Mouse (Mus musculus): ENCODE results near the gene Trim50.
A peak's percentile ranks its signal among the peaks of the same experiment; 100 is the strongest.
"Not testable (repeated sequence)": the region's sequence is repeated elsewhere in the genome, so short reads cannot be mapped to it uniquely, and the experiment has no call there.

Gene Trim50

DNA sequence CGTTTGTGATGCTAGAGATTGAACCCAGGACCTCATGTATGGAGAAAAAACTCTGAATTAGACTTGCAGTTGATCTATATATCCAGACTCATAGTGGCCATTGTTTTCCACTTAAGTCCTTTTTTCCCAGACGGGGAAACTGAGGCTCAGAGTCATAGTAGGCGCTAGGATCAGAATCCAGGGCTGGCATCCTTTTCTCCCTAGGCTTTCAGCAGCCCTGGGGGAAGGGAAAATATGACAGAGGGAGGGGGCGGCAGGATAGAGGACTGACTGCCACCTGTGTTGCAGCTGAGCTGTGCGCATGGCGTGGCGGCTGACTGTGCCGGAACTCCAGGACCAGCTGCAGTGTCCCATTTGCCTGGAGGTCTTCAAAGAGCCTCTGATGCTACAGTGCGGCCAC is at the start of gene Trim50:
Trim50 (plus strand) TSS at position 301 of the 400 bp plus-strand sequence.
- DNase-seq (ENCODE audit: low read depth, low spot score): no peak

DNA sequence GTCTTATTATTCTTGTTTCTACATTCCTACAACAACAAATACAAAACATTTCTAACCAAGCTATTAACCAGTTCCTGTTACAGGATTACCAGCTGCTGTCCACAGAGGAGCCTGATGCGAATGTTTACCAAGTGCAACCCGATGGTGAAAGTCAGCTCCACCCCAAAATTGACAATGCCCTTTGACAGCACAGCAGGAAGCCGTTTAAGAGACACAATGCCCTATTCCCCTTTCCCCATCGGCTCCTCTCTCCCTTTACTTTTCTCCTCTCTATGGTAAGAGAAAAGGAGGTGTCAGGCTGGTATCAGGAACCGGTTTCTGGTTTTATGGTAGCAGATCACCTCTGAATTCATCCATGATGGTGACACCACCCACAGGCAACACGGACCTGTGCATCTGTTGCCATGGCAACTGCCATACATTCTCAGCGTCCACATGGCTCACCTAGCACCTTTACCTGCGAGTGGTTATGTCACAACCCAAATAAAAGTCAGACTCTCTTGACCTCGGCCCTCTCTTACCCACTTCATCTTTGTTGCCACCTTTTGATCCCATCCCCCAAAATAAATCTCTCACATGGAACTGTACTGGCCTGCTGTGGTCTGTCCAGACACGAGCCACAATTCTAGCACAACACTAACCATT is 46.7 kb upstream of the Trim50 start:
- DNase-seq (ENCODE audit: low read depth, low spot score): no peak

DNA sequence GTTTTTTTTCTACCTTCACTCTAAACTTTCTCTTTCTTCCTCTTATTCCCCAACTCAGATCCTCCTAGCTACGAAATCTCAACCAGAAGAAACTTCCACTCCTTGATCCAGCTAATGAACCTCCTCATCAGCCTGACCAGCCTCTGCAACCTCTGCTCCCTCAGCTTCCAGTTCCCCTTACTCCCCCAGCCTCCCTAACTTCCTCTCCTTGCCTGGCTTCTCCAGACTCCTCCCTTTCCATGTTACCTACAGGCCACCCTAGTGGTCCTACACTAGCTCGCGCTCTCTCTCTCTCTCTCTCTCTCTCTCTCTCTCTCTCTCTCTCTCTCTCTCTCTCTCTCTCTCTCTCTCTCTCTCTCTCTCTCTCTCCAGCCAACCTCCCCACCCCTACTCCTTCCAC is 36.9 kb upstream of the Trim50 start:
- DNase-seq (ENCODE audit: low read depth, low spot score): no peak

DNA sequence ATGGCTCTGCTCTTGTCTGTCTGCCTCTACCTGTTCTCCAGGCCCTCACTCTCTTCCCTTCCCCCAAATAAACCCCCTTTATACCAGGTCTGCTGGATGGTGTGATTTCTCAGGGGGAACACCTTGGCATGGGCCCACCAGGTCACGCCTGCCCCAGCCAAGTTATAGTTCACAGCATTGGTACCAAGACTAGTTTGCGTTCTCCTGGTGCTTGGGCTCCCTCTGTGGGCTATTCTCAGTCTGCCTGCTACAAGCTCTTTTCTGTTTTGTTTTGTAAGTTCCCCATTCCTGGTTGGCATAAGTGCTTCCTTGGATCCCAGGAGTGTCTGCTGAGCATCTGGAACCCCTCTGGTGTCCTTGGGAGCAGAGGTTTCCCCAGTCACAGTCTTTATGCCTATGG is 33.2 kb upstream of the Trim50 start:
- DNase-seq (ENCODE audit: low read depth, low spot score): peak; percentile 4

DNA sequence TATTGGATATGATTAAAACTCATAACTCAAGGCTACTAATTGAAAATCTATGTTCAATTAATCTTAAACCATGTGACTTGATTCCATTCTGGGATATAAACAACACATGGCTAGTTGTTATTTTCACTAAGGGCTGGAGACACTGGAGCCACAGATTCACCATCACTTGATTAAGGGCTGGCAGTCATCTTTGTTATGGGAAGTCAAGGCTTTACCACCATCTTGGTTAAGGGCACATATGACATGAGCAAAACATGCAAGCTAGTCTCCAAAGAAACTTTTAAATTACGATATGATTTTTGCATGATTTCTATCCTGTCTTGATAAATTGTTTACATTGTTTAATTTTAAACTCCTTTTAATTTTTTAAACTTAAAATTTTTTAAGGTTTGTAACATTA is 30.9 kb upstream of the Trim50 start:
- no peak for DNase-seq (ENCODE audit: low read depth, low spot score)

DNA sequence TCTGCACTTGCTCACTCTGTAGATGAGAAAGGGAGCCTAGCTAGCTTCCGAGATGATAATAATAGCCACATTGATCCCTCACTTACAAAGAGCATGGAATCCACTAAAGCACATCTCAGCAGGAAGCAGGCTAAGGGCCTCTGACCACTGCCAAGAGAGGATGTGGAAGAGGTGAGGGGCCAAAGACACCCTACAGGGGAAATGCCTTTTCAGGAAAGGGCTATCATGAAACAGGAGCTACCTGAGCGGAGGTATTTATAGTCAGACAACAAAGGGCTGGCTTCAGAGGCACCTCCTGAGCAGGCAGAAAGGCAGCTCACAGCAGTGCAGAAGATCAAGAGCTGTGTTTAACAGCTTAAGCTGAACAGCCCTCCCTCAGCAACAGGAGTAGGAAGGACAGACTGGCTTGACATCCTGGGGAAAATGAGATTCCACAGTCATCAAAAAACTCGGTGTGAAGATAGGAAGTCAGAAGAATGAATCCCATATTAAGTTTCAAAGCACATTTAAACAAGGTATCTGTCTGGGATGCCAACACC is 26.9 kb upstream of the Trim50 start:
- peak; percentile 41 for DNase-seq (ENCODE audit: low read depth, low spot score)

DNA sequence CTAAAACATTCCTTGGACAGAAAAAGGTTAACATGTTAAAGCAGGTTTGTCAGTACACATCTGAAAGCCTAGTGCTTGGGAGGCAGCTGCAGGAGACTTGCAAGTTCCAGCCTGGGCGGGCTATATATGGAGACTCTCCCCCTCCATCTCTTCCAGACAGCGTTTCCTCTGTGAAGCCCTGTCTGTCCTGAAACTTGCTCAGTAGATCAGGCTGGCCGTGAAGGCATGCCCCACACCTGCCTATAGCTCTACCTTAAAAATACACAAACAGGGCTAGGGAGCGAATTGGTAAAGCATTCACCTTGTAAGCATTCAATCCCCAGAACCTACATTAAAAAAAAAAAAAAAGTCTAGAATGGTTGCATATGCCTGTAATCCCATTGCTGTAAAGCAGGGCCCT is 23.6 kb upstream of the Trim50 start:
- DNase-seq (ENCODE audit: low read depth, low spot score): no peak

DNA sequence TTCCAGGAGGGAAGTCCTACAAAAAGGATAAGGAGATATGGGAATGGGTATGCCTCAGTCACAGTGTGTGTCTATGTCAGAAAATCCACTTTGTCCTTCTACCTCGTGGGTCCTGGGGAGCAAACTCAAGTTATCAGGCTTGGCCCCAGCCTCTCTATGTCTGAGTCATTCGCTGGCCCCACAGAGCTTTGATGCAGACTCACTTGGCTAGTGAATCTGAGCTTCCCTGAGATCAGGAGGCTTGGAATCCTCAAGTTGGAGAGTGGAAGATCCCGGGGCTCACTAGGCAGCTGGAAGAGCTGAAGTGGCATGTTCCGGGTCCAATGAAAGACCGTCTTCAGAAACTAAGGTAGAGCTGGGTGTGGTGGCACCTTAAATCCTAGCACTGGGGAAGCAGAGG is 22.9 kb upstream of the Trim50 start:
- DNase-seq (ENCODE audit: low read depth, low spot score): no peak

DNA sequence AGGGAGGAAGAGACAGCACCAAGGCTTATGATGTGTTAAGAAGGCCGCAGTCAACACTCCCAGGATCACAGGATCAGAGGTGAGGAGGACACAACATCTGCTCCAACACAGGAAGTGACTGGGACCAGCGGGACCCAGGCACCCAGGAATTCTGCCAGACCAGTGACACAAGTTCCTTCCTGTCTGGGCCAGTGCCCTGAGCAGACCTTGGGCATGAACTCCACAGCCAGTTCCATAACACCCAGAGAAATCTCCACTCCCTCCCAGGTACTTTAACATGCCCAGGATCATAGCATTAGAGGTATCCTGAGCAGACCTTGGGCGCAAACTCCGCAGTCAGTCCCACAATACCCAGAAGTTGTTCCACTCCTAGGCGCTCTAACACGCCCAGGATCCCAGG is 21.9 kb upstream of the Trim50 start:
- DNase-seq (ENCODE audit: low read depth, low spot score): no peak

DNA sequence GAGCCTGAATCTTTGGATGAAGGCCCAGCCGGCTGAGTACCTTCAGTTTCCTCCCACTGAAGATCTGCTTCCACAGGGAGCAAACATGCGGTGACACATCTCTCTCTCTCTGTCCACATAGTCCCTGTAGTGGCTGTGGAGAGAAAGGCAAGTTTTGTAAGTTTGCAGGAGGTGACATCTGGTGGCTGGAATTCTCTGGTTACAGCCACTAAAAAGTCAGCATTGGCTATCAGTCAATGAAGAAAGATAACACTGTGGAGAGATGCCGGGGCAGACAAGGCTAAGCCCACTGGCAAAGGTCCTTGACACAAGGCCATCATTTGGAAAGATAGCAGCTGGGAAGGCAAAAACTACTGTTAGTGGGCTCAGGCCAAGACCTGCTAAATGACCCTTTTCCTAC is 15.5 kb upstream of the Trim50 start:
- DNase-seq (ENCODE audit: low read depth, low spot score): peak; percentile 24

DNA sequence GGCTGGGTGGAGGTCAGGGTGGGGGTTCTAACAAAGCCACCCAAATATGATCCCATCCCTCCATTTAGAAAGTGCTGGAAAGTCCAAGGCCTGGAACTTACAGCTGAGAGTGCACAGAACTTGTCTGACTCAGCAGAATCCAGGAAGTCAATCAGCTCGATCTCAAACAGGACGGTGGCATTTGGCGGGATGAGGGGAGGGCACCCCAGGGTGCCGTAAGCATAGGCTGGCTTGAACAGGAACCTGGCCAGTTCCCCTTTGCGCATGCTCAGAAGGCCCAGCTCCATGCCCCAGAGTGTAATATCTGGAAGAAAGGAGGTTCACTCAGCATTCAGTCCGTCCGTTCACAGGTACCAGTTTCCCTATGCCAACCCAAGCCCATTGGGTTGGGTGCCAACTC is 7.1 kb upstream of the Trim50 start:
- DNase-seq (ENCODE audit: low read depth, low spot score): no peak

DNA sequence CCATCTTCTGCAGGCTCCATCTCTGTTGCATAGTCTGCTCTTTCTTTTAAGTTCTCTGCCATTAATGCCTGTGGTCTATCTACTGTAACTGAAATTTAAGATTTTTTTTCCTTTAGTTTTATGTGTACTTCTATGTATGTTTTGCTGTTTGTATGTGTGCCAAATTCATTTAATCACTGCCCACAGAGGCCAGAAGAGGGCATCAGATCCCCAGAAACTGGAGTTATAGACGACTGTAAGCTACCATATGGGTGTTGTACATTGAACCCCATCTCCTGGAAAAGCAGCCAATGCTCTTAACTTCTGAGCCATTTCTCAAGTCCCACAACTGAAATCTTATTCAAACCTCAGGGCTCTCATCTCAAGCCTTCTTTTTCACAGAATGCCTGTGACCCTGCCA is 6.7 kb upstream of the Trim50 start:
- DNase-seq (ENCODE audit: low read depth, low spot score): no peak

DNA sequence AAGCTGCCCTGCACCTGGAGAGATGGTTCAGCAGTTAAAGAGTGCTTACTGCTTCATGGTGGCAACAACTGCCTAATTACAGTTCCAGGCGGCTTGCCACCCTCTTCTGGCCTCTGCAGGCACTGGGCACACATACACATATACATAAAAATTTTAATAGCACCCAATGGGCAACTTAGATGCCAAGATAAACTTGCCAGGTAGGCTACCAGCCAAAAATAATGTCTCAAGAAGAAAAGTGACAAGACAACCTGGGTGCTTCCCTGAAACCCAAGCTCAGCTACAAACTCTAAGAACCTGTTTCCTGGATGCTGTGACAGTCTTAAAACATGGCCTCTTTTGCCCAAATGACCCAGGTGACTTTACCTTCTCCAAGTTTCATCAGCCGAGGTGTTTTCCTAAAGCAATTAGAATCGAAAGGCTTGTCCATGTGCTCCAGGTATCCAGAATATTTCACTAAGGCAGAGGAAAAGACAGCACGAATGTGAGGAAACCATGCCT is 5.5 kb upstream of the Trim50 start:
- no peak for DNase-seq (ENCODE audit: low read depth, low spot score)

DNA sequence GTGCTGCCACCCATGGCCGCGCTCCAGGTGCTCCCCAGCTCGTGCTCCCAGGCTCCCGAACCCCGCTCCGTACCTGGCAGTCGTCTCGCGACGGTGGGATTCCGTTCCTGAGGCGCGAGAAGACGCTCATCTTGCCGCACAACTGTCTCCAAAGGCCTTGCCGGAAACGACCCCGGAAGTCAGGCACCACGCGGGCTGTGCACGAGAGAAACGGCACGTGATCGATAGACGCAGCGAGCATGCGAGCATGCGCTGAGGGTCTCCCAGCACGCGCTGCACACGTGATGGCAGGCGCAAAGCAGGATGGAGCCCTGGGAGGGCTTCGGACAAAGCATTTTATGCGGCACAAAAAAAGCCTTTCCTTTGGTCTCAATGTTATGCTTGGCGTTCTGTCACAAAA is 3.2 kb upstream of the Trim50 start, which contains the start of gene Fkbp6:
Fkbp6 (minus strand) TSS at position 183 of the 400 bp plus-strand sequence.
- DNase-seq (ENCODE audit: low read depth, low spot score): no peak

DNA sequence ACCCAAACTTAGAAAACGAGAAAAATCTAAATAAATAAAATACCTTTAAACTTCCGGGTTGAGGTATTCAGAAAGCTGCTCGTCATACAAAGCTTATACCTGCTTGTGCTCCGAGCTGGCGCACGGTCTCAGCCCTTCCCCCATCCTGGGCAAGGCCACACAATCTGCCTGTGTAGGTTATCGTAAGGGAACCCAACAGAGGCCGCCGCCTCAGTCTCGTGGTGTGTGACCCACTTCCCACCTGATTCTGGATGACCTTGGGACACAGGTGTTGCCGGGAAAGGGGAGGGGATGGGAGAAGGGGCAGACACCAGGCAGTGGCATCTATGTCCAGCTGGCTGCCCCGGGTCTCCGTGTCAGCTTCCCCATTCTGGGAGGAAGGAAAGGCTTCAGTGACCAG is 1.5 kb upstream of the Trim50 start:
- DNase-seq (ENCODE audit: low read depth, low spot score): no peak

DNA sequence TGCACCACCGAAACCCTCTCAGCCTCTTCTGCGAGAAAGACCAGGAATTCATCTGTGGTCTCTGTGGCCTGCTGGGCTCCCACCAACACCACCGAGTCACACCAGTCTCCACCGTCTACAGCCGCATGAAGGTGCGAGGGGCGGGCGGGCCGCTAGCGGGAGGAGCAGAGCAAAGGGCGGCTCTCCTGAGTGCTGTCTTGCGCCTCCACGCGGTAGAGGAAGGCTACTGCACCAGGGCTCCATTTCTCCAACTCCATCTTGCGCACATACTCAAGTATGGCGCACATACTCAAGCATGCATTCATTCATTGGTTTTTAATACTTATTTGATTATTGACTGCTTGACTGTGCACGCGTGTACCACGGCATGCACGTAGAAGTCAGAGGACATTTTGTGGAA is 469 bp downstream of the Trim50 start:
- DNase-seq (ENCODE audit: low read depth, low spot score): no peak

DNA sequence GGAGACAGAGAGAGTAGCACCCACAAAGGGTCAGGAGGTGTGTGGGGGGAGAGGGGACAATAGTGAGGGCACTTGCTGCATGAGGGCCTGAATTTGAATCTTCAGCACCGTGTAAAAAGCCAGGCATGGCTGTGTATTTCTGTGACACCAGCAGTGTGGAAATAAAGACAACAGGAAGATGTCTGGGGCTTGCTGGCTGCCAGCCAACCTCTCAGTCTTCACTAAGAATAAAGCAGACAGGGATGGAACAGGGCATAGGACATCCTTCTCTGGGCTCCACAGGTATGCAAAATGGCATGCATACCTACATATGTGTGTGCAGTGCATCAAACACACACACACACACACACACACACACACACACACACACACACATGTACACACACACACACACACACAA is 3.0 kb downstream of the Trim50 start:
- no peak for DNase-seq (ENCODE audit: low read depth, low spot score)

DNA sequence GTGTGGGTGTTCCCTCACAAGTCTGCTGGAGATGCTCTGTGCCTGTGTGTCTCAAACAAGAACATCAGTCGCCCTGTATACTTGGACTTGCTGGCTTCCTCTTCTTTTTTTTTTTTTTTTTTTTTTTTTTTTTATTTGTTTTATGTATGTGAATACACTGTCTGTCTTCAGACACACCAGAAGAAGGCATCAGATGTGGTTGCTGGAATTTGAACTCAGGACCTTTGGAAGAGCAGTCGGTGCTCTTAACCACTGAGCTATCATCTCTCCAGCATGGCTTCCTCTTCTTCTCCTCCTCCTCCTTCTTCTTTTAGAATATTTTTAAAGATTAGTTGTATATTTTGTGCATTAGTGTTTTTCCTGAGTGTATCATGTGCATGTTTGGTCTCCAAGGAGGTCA is 4.5 kb downstream of the Trim50 start:
- no peak for DNase-seq (ENCODE audit: low read depth, low spot score)

DNA sequence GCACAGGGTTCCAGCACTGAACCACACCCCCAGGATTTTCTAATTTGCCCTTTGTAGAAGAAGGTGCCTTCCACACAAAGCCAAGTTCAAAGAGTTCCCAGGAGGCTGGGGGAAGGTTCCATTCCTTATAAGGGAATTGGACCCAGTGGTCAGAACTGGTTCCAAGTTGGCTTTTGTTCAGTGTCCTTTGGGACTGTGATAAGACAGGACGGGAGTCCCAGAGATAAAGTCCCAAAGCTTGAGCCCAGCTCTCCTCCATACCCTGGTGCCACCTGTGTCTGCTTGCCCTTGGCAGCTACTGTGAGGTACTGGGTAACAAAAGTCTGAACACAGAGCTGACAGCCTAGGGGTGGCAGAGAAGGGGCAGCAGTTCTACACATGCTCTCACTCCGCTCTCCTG is 6.7 kb downstream of the Trim50 start:
- no peak for DNase-seq (ENCODE audit: low read depth, low spot score)

DNA sequence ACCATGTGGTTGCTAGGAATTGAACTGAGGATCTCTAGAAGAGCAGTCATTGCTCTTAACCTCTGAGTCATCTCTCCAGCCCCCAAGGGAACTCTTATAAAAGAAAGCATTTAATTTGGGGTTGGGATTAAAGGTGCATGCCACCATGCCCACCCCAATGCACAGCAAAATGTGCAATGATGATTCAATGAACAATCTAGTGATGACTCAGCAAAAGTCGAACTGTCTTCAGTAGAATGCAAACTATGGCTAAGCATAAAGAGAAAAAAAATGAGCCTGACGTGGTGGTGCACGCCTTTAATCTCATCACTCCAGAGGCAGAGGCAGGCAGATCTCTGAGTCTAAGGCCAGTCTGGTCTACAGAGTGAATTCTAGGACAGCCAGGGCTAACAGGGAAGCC is 9.5 kb downstream of the Trim50 start:
- DNase-seq (ENCODE audit: low read depth, low spot score): no peak

DNA sequence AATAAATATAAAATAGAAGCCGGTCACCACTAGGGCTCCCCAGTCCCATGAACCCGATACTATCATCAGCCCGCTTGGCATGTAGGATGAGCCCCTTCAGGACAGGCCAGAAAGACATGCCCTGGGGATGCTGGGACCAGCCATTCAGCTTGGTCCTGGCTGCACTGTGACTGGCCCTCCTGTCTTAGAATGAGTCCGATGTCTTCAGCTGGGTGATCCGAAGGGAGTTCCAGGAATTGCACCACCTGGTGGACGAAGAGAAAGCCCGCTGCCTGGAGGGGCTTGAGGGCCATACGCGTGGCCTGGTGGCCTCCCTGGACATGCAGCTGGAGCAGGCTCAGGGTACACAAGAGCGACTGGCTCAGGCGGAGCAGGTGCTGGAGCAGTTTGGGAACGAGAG is 10.4 kb downstream of the Trim50 start:
- DNase-seq (ENCODE audit: low read depth, low spot score): peak; percentile 35

DNA sequence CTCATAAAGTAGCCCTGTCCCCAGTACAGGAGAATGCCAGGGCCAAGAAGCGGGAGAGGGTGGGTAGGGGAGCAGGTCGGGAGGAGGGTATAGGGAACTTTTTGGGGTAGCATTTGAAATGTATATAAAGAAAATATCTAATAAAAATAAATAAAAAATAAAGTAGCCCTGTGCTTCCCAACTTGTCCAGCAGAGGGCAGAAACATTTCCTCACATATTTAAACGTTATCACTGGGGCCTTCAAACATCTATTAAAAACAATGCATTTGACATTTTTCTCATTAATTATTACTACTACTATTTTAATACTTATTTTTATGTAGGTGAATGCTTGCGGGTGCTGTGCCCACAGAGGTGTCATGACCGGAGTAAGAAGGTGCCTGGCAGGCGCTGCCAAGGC is 14.7 kb downstream of the Trim50 start:
- DNase-seq (ENCODE audit: low read depth, low spot score): no peak

DNA sequence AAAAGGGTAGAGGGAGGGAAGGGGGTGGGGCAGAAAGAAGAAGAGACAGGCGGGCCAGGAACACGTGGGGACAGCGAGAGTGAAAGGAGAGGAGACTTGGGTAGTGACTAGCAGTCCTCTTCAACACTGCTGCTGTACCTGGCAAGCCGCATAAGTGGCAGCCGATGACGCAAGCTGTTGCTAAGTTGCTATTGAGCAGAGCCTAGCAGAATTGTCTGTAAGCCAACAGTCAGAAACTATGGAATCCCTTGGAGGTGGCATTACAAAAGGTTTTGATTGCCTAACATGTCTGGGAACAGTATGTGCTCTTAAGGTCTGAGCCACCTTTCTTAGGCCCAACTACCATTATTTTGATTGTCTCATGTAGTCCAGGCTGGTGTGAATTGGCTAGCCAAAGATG is 15.2 kb downstream of the Trim50 start:
- DNase-seq (ENCODE audit: low read depth, low spot score): no peak

DNA sequence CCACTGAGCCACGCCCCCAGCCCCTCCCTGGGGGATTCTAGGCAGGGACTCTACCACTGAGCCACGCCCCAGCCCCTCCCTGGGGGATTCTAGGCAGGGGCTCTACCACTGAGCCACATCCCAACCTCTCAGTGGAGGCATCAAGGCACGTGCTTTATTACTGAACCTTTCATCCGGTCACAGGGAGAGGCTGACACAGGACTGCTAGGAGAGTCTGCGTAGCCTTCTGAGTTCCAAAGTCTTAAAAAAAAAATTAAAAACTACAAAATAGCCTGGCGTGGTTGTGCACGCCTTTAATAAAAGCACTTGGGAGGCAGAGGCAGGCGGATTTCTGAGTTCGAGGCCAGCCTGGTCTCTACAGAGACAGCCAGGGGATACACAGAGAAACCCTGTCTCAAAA is 16.1 kb downstream of the Trim50 start:
- not testable (repeated sequence) for DNase-seq (ENCODE audit: low read depth, low spot score)
